Mouse (Mus musculus) stomach, postnatal 0 days (tissue): ENCODE data around the gene Nxpe3. TPM values are rescaled to one million over a fixed set of nuclear protein-coding genes. Genes with fewer than 3 reads are reported as not detected.
"Not testable (repeated sequence)": the region's sequence is repeated elsewhere in the genome, so short reads cannot be mapped to it uniquely, and the experiment has no call there.

Experiments
- ATAC-seq: fragments of 200-750 bp; cut with Nextera tagmentation; 2 replicates; pipeline ENCODE4 v1.8.0; 2017; ENCODE audit not compliant: low FRiP score, low TSS enrichment
- DNase-seq: peaks from one replicate; pipeline ENCODE4 v3.0.0-alpha.2; 2016; ENCODE audit warnings: low spot score
- H3K27ac ChIP-seq: fragments of 300-500 bp; sonication (generic); replicated peaks from 2 replicates; pipeline ENCODE4 v1.5.1; 2014; ENCODE audit warnings: mild to moderate bottlenecking, control low read depth
- H3K27me3 ChIP-seq: fragments of 300-500 bp; sonication (generic); 2 replicates; pipeline ENCODE4 v1.6.1; 2014; ENCODE audit warnings: low read length; ENCODE audit not compliant: control insufficient read depth, insufficient read depth
- H3K36me3 ChIP-seq: fragments of 300-500 bp; sonication (generic); 2 replicates; pipeline ENCODE4 v1.6.1; 2014; ENCODE audit warnings: low read length, mixed read lengths; ENCODE audit not compliant: control insufficient read depth, insufficient read depth
- H3K4me1 ChIP-seq: fragments of 300-500 bp; sonication (generic); replicated peaks from 2 replicates; pipeline ENCODE4 v1.6.1; 2014; ENCODE audit warnings: antibody characterized with exemption; ENCODE audit not compliant: control insufficient read depth, insufficient read depth
- H3K4me2 ChIP-seq: fragments of 300-500 bp; sonication (generic); replicated peaks from 2 replicates; pipeline ENCODE4 v1.6.1; 2014; ENCODE audit warnings: low read depth, mild to moderate bottlenecking, control low read depth, moderate library complexity
- H3K4me3 ChIP-seq: fragments of 300-500 bp; sonication (generic); 2 replicates; pipeline ENCODE4 v1.5.1; 2014; ENCODE audit warnings: low read depth, low read length, control low read depth
- H3K9ac ChIP-seq: fragments of 300-500 bp; sonication (generic); 2 replicates; pipeline ENCODE4 v1.6.1; 2014; ENCODE audit warnings: mild to moderate bottlenecking, low read length, control low read depth, mixed read lengths
- H3K9me3 ChIP-seq: fragments of 300-500 bp; sonication (generic); 2 replicates; pipeline ENCODE4 v1.6.1; 2016; ENCODE audit warnings: low read length; ENCODE audit not compliant: control insufficient read depth
- CTCF ChIP-seq: IDR thresholded peaks from 2 replicates; pipeline ENCODE4 v1.5.1; 2016; ENCODE audit warnings: antibody characterized with exemption, low read depth, mild to moderate bottlenecking, moderate library complexity
- EP300 ChIP-seq: optimal IDR thresholded peaks from 2 replicates; pipeline ENCODE3; 2016; ENCODE audit warnings: antibody characterized with exemption
- WGBS: fragments of 180-500 bp; shearing (Covaris S2); extraction: QIAGEN DNeasy Blood & Tissue Kit; methylation state at CpG from one replicate; pipeline ENCODE4 v1.1.7; 2014; 5-methylcytosine and 5-hydroxymethylcytosine counted together
- polyA plus RNA-seq: library from polyadenylated mRNA; unstranded; fragments of >200 nt; fragmentation: Nextera tagmentation; extraction: Ambion mirVana; gene quantifications from 2 replicates; pipeline ENCODE4 v1.2.1, GENCODE M21; 2015

Gene Nxpe3
- polyA plus RNA-seq, 1 experiment from 2014 or later: 0.16 TPM

- 95% methylated on average over 12 of the region's 12 CpGs for WGBS
- no peaks in the 10 kb centered on the region for H3K4me1 ChIP-seq
- H3K4me2 ChIP-seq: no peak overlapping the region
- no peaks in the 10 kb centered on the region for H3K27me3 ChIP-seq
- ATAC-seq (no peak), DNase-seq (no peak)
- no peak overlapping the region for H3K27ac ChIP-seq
- H3K9ac ChIP-seq: no peak overlapping the region
- no peak for TF ChIP-seq EP300
- TF ChIP-seq CTCF: no peak
- no peak overlapping the region for H3K4me3 ChIP-seq
- H3K36me3 ChIP-seq: no peaks in the 10 kb centered on the region
- no peaks in the 10 kb centered on the region for H3K9me3 ChIP-seq
These were observed 51.2 kb downstream of the Nxpe3 start for GRCm38 (mm10) chr16:55843919-55844318.

GRCm38 (mm10) chr16:55843134-55843533 is 52.0 kb downstream of the Nxpe3 start:
- WGBS: 72% methylated on average over 5 of the region's 5 CpGs
- no peak overlapping the region for H3K4me3 ChIP-seq
- DNase-seq (no peak), ATAC-seq (no peak)
- no peak overlapping the region for H3K27ac ChIP-seq
- TF ChIP-seq CTCF (no peak), EP300 (no peak)
- H3K27me3 ChIP-seq: no peaks in the 10 kb centered on the region
- H3K9ac ChIP-seq: no peak overlapping the region
- no peaks in the 10 kb centered on the region for H3K4me1 ChIP-seq
- H3K4me2 ChIP-seq: no peak overlapping the region
- no peaks in the 10 kb centered on the region for H3K9me3 ChIP-seq
- H3K36me3 ChIP-seq: no peaks in the 10 kb centered on the region

- H3K27ac ChIP-seq: no peak overlapping the region
- WGBS: 87% methylated on average over 6 of the region's 6 CpGs
These were observed 53.6 kb downstream of the Nxpe3 start for GRCm38 (mm10) chr16:55841506-55841905.

GRCm38 (mm10) chr16:55838510-55839474 is 56.3 kb downstream of the Nxpe3 start, which contains the start of gene Nfkbiz:
Gene Nfkbiz, minus strand, starts transcription at chr16:55838899.
- no peaks in the 10 kb centered on the region for H3K27me3 ChIP-seq
- peak; percentile 87 for DNase-seq
- H3K9me3 ChIP-seq: no peaks in the 10 kb centered on the region
- peak within 1 kb of the TSS; percentile 52 for H3K4me3 ChIP-seq
- peak within 1 kb of the TSS; percentile 90 for H3K27ac ChIP-seq
- H3K9ac ChIP-seq: peak within 1 kb of the TSS; percentile 81
- peak within 1 kb of the TSS; percentile 72 for H3K4me2 ChIP-seq
- WGBS: under 1% methylated on average over 40 of the region's 40 CpGs
- H3K4me1 ChIP-seq: no peaks in the 10 kb centered on the region
- TF ChIP-seq EP300: peak; percentile 74
- no peak for TF ChIP-seq CTCF
- ATAC-seq: peak; percentile 93
- H3K36me3 ChIP-seq: no peaks in the 10 kb centered on the region

More at GRCm38 (mm10) chr16:55841506-55841905, 53.6 kb downstream of the Nxpe3 start:
- no peaks in the 10 kb centered on the region for H3K27me3 ChIP-seq
- H3K4me2 ChIP-seq: no peak overlapping the region
- H3K36me3 ChIP-seq: no peaks in the 10 kb centered on the region
- no peaks in the 10 kb centered on the region for H3K9me3 ChIP-seq
- ATAC-seq (no peak), DNase-seq (no peak)
- no peak overlapping the region for H3K4me3 ChIP-seq
- TF ChIP-seq CTCF (no peak), EP300 (no peak)
- no peaks in the 10 kb centered on the region for H3K4me1 ChIP-seq
- H3K9ac ChIP-seq: no peak overlapping the region

- Histone ChIP-seq H3K36me3 (no peaks in the 10 kb centered on the region), H3K4me2 (peak overlapping the region; percentile 72), H3K27me3 (no peaks in the 10 kb centered on the region), H3K27ac (peak overlapping the region; percentile 90; the same call in 1 of the 2 replicates), H3K4me3 (peak overlapping the region; percentile 52), H3K9me3 (no peaks in the 10 kb centered on the region), H3K4me1 (no peaks in the 10 kb centered on the region), H3K9ac (peak overlapping the region; percentile 81)
- DNase-seq: no peak
- no peak for ATAC-seq
- WGBS: 2% methylated on average over 3 of the region's 3 CpGs
- TF ChIP-seq EP300 (no peak), CTCF (no peak)
These were observed 57.0 kb downstream of the Nxpe3 start for GRCm38 (mm10) chr16:55838129-55838509.

GRCm38 (mm10) chr16:55837653-55838052 is 57.4 kb downstream of the Nxpe3 start:
- not testable (repeated sequence) for H3K9ac ChIP-seq, DNase-seq, H3K4me1 ChIP-seq, H3K27me3 ChIP-seq, H3K4me2 ChIP-seq, H3K36me3 ChIP-seq, H3K4me3 ChIP-seq, H3K9me3 ChIP-seq, H3K27ac ChIP-seq, ATAC-seq
- WGBS: 94% methylated on average over 8 of the region's 8 CpGs
